Mouse (Mus musculus) heart, embryonic 15.5 days (tissue): ENCODE measurements around the gene E130218I03Rik. TPM values are rescaled to one million over a fixed set of nuclear protein-coding genes. Genes with fewer than 3 reads are reported as not detected.

ENCODE experiments used
- ATAC-seq: fragments of 200-750 bp; cut with Nextera tagmentation; replicated peaks from 2 replicates; pipeline ENCODE4 v1.8.0; 2017; ENCODE audit warnings: low read depth, moderate TSS enrichment; ENCODE audit not compliant: insufficient number of reproducible peaks, insufficient read depth, low FRiP score
- H3K27ac ChIP-seq: fragments of 300-500 bp; sonication (generic); 2 replicates; pipeline ENCODE4 v1.5.1; 2015; ENCODE audit warnings: mild to moderate bottlenecking, inconsistent platforms
- H3K27me3 ChIP-seq: fragments of 300-500 bp; sonication (generic); 2 replicates; pipeline ENCODE4 v1.6.1; 2015; ENCODE audit warnings: inconsistent platforms
- H3K36me3 ChIP-seq: fragments of 300-500 bp; sonication (generic); 2 replicates; pipeline ENCODE4 v1.6.1; 2015; ENCODE audit warnings: mild to moderate bottlenecking, inconsistent platforms
- H3K4me1 ChIP-seq: fragments of 300-500 bp; sonication (generic); replicated peaks from 2 replicates; pipeline ENCODE4 v1.6.1; 2015; ENCODE audit warnings: inconsistent platforms
- H3K4me2 ChIP-seq: fragments of 300-500 bp; sonication (generic); 2 replicates; pipeline ENCODE4 v1.6.1; 2015; ENCODE audit warnings: inconsistent platforms, mild to moderate bottlenecking, moderate library complexity
- H3K4me3 ChIP-seq: fragments of 300-500 bp; sonication (generic); 2 replicates; pipeline ENCODE4 v1.5.1; 2015; ENCODE audit warnings: mild to moderate bottlenecking, inconsistent platforms
- H3K9ac ChIP-seq: fragments of 300-500 bp; sonication (generic); 2 replicates; pipeline ENCODE4 v1.6.1; 2015; ENCODE audit warnings: mild to moderate bottlenecking, inconsistent platforms
- H3K9me3 ChIP-seq: fragments of 300-500 bp; sonication (generic); replicated peaks from 2 replicates; pipeline ENCODE4 v1.6.1; 2016; ENCODE audit warnings: inconsistent platforms
- WGBS: fragments of 180-500 bp; shearing (Covaris S2); methylation state at CpG from one replicate; pipeline ENCODE4 v1.1.7; 2015; ENCODE audit warnings: mixed read lengths; 5-methylcytosine and 5-hydroxymethylcytosine counted together
- polyA plus RNA-seq: library from polyadenylated mRNA; unstranded; fragments of >200 nt; fragmentation: Nextera tagmentation; extraction: Ambion mirVana; gene quantifications from 2 replicates; pipeline ENCODE4 v1.2.1, GENCODE M21; 2015

E130218I03Rik gene
- polyA plus RNA-seq, 1 experiment from 2014 or later, result 0.26 TPM

GRCm38 (mm10) chr4:134292067-134292466, 48.6 kb downstream of the E130218I03Rik start:
- Histone ChIP-seq H3K36me3 (no peaks in the 10 kb centered on the region), H3K9me3 (no peaks in the 10 kb centered on the region), H3K4me2 (no peak overlapping the region; the same call in 1 of the 2 replicates), H3K4me1 (peaks cover 46% of the 10 kb centered on the region), H3K9ac (no peak overlapping the region), H3K27me3 (0 out of 2 replicates have a peak, but pooled peaks cover 5% of the 10 kb centered on the region), H3K4me3 (no peak overlapping the region), H3K27ac (peak overlapping the region; percentile 93)
- ATAC-seq, result no peak
- WGBS, result 24% methylated on average over 7 of the region's 7 CpGs

DNA sequence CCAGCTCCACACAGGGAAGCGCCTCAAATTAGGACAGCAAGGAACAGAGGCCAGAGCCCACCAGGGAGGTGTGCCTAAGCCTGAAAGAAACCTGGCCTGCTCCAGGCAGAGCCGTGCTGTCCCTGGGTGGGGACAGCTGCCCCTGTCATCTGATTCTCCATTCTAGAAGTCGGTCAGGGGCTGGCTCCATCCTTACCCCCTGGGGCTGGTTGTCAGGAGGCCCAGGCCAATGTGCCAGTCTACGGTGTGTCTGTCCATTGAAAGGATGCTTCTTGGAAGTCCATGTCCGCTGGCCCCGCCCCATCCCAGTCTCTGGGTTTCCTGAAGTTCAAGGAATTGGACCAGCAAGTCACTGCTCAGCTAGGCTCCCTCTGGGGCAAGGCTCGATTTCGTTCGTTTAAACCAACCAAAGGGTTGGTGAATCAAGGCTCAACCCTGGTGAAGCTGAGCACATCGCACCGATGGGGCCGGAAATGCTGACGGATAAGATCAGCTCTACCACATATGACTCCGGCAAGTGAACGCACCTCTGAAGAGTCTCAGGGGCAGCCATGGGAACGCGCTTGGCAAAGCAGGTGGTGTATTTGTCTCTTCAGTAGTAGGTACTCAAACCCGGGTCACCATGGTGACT, 49.7 kb downstream of the E130218I03Rik start:
- peak overlapping the region; percentile 54 for H3K4me2 ChIP-seq
- WGBS, result 33% methylated on average over 18 of the region's 18 CpGs
- no peak for ATAC-seq
- no peaks in the 10 kb centered on the region for H3K9me3 ChIP-seq
- 0 out of 2 replicates have a peak, but pooled peaks cover 5% of the 10 kb centered on the region for H3K27me3 ChIP-seq
- peak overlapping the region; percentile 33 for H3K4me3 ChIP-seq
- peak overlapping the region; percentile 37 for H3K9ac ChIP-seq
- H3K36me3 ChIP-seq, result no peaks in the 10 kb centered on the region
- peaks cover 46% of the 10 kb centered on the region for H3K4me1 ChIP-seq
- peak overlapping the region; percentile 93 for H3K27ac ChIP-seq

GRCm38 (mm10) chr4:134293692-134294163, 50.3 kb downstream of the E130218I03Rik start:
- no peaks in the 10 kb centered on the region for H3K9me3 ChIP-seq
- peak overlapping the region; percentile 33 for H3K4me3 ChIP-seq
- H3K27ac ChIP-seq, result peak overlapping the region; percentile 93
- ATAC-seq, result peak; percentile 93
- no peaks in the 10 kb centered on the region for H3K36me3 ChIP-seq
- H3K4me1 ChIP-seq, result peaks cover 40% of the 10 kb centered on the region
- WGBS, result 27% methylated on average over 9 of the region's 9 CpGs
- 0 out of 2 replicates have a peak, but pooled peaks cover 5% of the 10 kb centered on the region for H3K27me3 ChIP-seq
- peak overlapping the region; percentile 54 for H3K4me2 ChIP-seq
- H3K9ac ChIP-seq, result no peak overlapping the region

Other genes with a start within 250 kb of the E130218I03Rik start
- gene Dhdds, start 242.7 kb upstream of the E130218I03Rik start, polyA plus RNA-seq, result 31.4 and 35.4 TPM in 2 replicates
- gene Lin28a, start 224.8 kb upstream of the E130218I03Rik start, polyA plus RNA-seq, result 0.14 and 0.19 TPM in 2 replicates
- not detected in 2 replicates for gene Zfp683, start 189.8 kb upstream of the E130218I03Rik start, polyA plus RNA-seq
- gene Crybg2, start 182.8 kb upstream of the E130218I03Rik start, polyA plus RNA-seq, result 0.30 and 0.61 TPM in 2 replicates
- 11.6 and 23.8 TPM in 2 replicates for gene Cd52, start 148.6 kb upstream of the E130218I03Rik start, polyA plus RNA-seq
- gene Ubxn11, start 141.1 kb upstream of the E130218I03Rik start, polyA plus RNA-seq, result 1.8 and 3.9 TPM in 2 replicates
- gene Sh3bgrl3, start 114.9 kb upstream of the E130218I03Rik start, polyA plus RNA-seq, result 174 and 239 TPM in 2 replicates
- gene Cep85, start 56.5 kb upstream of the E130218I03Rik start, polyA plus RNA-seq, result 38.2 and 42.0 TPM in 2 replicates
- gene Gm7534, start 40.7 kb upstream of the E130218I03Rik start, polyA plus RNA-seq, result not detected in 2 replicates
- gene Catsper4, start 16.3 kb upstream of the E130218I03Rik start, polyA plus RNA-seq, result 0.09 TPM in 1 of 2 replicates, not detected in the other
- gene Cnksr1, start 5.3 kb upstream of the E130218I03Rik start, polyA plus RNA-seq, result 1.2 and 2.4 TPM in 2 replicates
- gene Zfp593, start 1.9 kb downstream of the E130218I03Rik start, polyA plus RNA-seq, result 7.4 and 9.1 TPM in 2 replicates
- gene Gm30191, start 3.3 kb downstream of the E130218I03Rik start, polyA plus RNA-seq, result not detected in 2 replicates
- 5.0 and 5.1 TPM in 2 replicates for gene Grrp1, start 10.4 kb downstream of the E130218I03Rik start, polyA plus RNA-seq
- gene Pdik1l, start 44.2 kb downstream of the E130218I03Rik start, polyA plus RNA-seq, result 11.3 and 14.3 TPM in 2 replicates
- 137 and 156 TPM in 2 replicates for gene Trim63, start 71.5 kb downstream of the E130218I03Rik start, polyA plus RNA-seq
- gene Slc30a2, start 99.5 kb downstream of the E130218I03Rik start, polyA plus RNA-seq, result 0.18 and 0.21 TPM in 2 replicates
- gene Extl1, start 140.2 kb downstream of the E130218I03Rik start, polyA plus RNA-seq, result 2.3 and 2.9 TPM in 2 replicates
- gene Pafah2, start 152.7 kb downstream of the E130218I03Rik start, polyA plus RNA-seq, result 10.3 and 10.6 TPM in 2 replicates
- gene Stmn1, start 224.7 kb downstream of the E130218I03Rik start, polyA plus RNA-seq, result 947 and 956 TPM in 2 replicates